Mouse (Mus musculus): ENCODE results near the gene Gpr171.
"Not testable (repeated sequence)": the region's sequence is repeated elsewhere in the genome, so short reads cannot be mapped to it uniquely, and the experiment has no call there.

The Gpr171 gene

DNA sequence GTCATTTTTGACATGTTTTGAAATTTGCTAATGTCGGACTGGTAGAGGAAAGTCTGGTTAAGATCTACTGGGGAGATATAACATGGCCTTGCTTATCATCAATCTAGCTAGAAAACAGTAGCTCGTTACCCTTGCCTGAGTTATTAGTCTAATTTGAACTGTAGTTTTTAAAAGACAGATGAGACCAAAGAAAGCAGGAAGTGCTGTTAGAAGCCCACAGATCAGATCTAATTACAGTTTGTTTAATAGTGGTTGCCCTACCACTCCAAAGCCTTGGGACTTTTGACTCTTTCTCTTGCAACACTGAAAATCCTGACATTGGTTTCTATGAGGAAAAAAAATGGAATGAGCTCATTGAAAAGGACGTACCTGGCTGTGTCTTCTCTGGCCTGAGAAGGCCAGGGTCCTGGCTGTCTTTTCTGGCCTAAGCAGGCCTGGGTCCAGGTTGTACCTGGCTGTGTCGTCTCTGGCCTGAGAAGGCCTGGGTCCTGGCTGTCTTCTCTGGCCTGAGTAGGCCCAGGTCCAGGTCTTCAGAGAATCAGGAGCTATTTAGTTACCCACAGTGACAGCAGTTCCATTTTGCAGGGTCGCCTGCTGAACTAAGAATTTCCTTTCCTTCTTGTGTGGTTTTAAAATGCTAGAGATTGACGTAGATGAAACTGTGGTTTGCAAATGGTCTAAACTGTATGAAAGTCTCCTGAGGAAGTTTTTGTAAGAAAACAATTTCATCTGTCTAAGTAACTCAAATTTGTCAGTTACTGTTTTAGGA, at the start of gene Gpr171:
Gene Gpr171, minus strand, starts transcription at position 604 of the 769 bp plus-strand sequence.
- DNase-seq (ENCODE audit: low spot score in 2 of 2) = no peak

DNA sequence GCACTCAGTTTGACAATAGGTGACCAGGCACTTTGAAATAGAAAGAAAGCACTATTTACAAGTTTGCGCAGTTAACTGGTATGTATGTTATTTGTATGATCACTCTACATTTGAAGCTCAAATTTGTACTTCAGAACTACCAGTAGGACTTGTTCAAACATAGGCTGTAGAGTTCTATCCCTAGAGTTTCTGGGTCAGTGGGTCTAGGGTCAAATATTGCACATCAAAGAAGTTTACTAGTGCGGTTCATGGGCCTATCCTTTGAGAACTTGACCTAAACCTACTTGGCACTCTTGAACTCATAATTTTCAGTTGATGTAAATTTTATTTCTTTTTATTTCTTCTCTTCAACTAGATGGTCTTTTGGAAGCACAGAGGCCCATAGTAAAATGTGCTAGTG, 49.0 kb upstream of the Gpr171 start:
- DNase-seq (ENCODE audit: low spot score in 2 of 2) = no peak

DNA sequence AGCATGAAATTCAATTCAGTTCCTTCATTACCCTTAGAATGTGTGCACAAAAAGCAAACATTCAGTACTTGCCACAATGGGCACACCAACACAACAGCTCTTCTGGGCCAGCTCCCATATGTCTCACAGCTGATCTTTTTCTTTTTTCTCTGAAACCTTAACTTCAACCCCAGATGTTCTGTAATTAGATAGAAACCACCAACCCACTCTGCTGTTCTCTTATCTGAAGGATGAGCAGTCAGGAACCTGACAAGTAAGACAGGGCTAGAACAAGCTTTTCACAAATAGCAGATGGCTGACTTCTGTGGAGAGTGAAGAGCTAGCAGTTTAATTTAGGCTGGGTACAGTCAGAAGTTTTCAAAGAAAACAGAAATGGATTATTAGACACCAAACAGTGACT, 48.0 kb upstream of the Gpr171 start:
- DNase-seq (ENCODE audit: low spot score in 2 of 2) = no peak

DNA sequence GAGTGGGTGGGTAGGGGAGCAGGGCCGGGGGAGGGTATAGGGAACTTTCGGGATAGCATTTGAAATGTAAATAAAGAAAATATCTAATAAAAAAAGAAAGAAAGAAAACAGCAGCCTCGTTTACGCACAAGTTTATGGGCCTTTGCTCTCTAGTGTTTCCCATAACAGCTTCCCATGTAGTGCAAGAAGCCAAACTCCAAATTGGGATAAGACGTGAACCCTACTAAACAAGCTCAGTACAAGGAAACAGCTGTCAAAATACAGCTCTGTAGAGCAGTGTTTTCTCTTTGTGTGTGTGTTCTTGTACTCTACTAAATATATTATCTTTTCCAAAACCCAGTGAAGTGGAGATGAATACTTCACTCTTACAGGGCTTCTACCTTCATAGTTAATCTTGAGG, 43.6 kb upstream of the Gpr171 start:
- DNase-seq (ENCODE audit: low spot score in 2 of 2) = no peak

DNA sequence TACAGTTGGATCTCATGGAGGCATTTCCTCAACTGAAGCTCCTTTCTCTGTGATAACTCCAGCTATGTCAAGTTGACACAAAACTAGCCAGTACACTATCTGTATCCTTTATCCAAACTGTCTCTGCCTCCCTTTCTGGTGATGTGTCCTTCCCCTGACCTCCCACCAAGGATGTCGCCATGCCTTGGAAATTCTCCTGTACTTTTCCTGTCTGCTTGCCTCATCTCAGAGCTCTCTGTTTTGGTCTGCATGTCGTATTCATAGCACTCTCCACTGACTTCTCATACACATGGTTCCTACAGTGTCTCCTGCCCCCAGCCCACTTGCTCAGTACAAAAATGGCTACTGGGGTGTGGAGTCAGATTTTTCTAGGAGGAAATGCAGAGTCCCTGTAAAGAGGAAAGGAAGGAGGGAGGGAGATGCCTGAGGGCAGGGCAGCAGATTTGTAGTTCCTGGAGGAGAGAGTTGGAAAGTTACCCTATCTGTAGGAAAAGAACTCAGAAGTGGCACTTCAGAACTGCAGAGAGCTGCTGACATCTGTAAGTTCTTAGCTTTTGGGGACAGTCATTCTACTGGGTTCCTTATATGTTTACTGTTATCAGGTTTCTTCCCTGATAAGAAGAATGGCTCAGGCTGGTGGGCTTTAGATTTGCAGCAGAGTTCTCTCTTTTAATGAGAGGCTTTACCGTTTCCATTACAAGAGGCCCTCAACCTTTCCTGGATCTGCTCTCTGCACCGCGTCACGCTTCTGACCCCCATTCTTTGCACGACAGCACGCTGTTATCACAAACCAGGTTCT, 40.1 kb upstream of the Gpr171 start:
- DNase-seq (ENCODE audit: low spot score in 2 of 2) = no peak

DNA sequence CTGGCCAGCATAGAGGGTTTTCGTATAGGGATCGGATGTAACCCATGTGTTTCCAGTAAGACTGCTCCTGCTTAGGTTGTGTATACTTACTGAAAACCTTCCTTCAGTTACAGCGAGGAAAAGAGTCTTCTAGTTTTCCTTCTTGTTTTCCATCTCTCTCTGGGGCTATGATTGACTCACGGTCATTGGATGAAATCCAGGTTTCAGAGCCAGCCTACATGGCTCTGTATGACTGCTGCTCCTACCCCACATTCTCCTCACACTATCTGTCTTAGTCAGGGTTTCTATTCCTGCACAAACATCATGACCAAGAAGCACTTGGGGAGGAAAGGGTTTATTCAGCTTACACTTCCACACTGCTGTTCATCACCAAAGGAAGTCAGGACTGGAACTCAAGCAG, 39.3 kb upstream of the Gpr171 start:
- DNase-seq (ENCODE audit: low spot score in 2 of 2) = not testable (repeated sequence)

DNA sequence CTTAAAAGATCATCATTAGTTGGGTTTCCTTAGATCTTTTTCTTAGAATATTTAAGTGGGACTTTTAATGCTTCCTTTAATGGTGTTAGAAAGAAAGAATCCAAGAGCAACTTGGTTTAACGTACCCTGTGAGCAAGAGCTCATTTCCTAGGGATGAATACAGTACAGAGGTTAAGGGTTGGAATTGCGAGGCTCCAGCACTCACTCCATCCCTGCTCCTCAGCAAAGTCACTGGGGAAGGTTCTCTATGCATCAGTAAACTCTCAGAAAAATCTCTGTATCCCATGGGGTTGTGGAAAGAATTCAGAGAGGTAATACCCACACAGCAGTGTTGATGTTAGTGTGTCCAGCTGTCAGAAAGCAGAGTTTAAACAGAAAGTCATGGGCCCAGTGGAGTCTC, 38.5 kb upstream of the Gpr171 start:
- no peak for DNase-seq (ENCODE audit: low spot score in 2 of 2)

DNA sequence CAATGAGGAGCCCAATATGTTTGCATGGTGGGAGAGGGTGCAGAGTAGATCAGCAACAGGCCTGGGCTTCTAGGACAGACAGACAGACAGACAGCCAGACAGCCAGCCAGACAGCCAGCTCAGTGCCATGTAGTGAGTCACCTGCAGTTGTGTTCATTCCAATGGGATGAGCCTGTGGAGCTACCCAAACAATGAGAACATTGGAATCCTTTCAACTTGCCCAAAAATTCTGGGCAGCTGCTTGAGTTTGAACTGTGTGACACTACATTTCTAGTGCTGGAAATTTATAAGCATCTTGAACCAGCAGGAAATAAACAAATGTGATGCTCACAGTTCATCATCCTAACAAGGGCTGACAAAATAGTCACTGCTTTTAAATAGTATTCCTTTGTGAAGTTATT, 38.0 kb upstream of the Gpr171 start:
- DNase-seq (ENCODE audit: low spot score in 2 of 2) = no peak

DNA sequence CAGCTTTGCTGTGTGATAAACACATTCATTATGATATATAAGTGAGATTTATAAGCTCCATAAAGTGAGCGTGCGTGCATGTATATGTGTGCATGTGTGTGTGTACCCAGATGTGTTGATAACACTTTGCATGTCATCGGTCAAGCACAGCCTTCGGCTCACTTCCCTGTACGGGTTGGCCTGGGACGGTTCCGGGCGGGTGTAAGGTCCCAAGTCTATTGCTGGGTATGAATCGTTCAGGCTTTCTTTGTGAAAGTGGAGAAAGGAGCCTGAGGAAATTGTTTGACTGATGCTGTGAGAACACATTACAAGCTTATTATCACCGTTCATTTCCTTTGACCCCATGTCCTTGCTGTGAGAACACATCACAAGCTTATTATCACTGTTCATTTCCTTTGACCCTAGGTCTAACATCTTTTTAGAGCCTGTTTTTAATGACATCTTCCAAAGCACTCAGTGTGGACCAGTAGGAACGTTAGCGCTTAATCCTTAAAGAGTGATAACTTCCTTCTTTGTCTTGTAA, 37.4 kb upstream of the Gpr171 start:
- DNase-seq (ENCODE audit: low spot score in 2 of 2) = no peak

DNA sequence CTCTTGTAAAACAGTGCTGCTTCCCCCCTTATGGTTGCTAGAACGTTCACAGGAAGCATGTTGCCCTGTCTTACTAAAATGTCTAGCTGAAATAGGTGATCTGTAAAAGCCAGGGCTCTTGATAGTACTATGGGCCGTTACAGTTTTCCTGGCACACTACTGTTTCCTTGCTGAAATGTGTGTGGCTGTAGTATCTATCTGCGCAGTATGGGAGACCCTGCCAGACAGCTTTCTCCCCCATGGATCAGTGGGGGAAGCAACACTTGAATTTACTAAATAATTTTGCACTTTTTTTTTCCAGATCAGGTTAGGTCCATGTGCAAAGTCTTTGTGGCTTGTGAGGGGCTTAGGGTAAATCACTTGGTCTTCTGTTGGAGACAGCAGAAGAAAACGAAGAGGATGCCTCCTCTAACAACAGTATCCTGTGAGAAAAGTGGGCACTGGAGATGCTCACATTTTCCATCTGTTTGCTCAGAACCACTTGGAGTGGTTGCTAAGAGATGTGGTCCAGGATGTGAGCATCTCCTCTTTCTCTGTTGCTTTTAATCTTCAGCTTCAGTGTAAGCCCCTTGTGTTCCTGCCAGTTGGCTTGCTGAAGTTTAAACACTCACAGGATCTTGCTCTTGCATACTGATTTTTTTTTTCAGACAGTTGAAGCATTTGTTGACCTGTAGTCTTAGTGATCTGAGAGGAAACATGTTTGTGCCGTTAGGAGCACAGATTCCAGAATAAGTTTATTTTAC, 34.5 kb upstream of the Gpr171 start:
- no peak for DNase-seq (ENCODE audit: low spot score in 2 of 2)

DNA sequence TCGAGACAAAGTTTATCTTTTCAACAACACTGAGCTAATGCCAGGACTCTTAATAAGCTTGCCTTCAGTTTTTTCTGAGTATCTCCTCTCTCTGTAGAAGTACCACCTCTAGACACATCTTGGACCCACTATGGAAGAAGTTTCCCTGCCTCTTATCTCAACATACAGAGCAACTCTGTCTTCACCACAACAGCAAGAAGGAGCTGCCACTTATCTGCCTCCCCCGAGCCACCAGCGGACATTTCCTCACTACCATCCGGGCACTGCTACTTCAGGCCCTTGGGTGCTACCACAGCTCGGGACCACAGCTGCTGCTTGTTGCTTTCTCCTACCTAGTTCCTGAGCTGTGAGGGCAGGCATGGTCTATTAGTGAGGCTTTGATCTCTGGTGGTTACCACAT, 31.6 kb upstream of the Gpr171 start:
- no peak for DNase-seq (ENCODE audit: low spot score in 2 of 2)

DNA sequence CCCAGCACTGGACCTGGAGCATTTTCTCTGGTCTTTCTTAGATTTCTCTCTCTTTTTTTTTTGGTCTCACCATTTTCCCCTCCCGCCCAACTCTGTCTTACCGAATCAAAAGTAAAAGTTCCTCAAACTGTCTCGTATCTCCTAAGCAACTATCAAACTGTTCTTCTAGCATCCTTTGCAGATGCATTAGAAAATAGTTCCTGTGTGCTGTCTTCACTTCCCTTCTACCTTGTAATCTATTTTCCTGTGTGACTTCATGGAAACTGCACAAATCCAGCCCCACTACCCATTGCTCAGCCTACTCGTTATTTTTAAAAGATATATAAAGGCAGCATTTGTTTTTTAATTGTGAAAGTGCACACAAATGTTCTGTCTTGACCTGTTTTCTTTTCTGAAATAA, 30.3 kb upstream of the Gpr171 start:
- DNase-seq (ENCODE audit: low spot score in 2 of 2) = no peak

DNA sequence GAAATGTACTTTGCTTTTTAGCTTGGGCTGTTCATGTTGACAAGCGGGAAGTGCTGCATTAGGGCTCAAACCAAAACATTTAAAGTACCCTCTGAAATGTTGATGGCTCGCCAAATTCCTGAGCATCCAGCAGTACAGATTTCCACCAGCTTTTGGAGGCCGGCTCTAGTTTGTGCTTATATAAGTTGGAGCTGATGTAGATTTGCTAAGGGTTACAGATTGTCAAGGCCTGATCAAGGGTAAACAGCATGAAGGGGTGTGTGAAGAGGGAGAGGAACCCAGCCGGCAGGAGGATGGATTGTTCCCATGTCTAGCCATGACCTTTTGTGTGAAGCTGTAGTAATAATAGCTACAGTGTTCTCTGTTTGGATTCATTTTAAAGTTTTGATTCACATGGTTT, 29.5 kb upstream of the Gpr171 start:
- DNase-seq (ENCODE audit: low spot score in 2 of 2) = no peak

DNA sequence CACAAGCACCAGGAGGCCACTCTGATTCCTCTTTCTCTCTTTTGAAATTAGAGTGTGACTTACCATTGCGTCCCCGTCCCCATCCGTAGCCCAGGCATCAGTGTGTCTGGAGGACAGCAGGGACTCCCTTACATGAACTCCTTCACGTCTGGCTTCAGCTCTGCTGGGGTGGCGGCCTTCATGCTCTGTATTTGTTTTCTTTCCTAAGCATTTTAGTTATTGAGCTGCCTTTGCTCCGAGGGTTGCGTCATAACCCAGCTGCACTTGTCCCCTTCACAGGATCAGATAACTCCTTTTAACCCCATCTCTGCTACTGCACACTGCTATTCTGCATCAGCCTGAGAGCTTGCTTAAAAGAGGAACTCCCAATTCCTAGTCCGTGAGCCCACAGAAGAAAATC, 28.8 kb upstream of the Gpr171 start:
- no peak for DNase-seq (ENCODE audit: low spot score in 2 of 2)

DNA sequence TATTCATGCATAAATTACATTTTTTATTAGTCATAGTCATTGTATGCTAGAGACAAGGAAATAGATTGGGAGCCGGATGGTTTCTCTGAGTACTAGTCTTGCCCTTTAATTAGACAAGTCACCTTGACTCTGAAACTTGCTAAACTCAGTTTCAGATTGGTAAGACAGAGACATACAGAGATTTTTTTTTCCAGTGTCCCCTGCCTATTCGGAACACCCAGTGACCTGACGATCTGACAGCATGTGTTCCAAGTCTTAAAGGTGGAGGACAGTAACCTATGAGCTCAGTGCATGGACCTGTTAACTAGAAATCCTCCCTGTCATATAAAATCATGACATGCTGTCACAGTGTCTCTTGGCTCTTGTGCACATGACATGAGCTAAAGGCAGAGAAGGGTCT, 27.9 kb upstream of the Gpr171 start:
- DNase-seq (ENCODE audit: low spot score in 2 of 2) = no peak

DNA sequence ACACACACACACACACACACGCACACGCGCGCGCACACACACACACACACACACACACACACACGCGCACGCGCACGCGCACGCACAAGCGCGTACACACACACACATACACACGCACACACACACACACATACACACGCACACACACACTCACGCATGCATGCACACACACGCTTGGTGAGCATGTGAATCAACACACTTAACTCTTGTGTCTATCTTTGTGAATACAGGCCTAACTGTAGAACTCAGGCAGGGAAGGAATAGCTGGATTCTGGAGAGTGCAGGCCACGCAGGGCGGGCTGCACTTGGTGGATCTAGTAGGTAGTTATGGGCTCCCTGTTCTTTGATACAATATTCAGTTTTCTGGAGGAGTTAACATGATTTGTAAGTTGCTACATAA, 27.1 kb upstream of the Gpr171 start:
- no peak for DNase-seq (ENCODE audit: low spot score in 2 of 2)

DNA sequence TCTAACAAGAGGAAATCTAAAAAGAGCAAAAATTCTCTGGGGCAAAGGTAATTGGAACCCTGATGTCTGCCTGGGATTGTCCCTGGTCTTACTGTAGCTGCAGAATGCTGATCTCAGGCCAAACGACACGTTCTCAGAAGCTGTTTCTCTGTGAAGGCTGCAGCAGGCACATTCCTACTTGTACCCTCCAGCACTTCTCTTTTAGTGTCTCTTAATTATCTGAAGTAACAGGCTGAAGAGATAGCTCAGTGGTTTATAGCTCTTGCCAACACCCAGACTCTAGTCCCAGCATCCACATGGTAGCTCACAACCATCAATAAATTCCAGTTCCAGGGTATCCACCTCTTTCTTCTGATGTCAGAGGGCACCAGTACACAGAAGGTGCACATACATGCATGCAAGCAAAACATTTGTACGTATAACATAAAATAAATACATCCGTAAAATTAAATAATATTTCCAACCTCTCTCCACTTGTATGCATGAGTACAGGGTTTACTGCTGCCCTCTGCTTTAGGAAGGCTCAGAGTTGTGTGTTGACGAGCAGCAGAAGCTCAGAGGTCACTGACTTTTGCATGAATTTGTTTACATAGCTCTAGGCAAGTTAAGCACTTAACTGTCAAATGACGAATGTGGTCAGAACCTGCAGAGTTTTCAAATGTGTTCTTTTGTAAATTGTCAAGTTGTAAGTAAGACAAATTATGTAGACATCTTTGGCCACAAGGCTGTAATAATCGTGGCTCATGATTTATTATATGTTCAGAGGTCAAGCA, 24.3 kb upstream of the Gpr171 start:
- DNase-seq (ENCODE audit: low spot score in 2 of 2) = no peak

DNA sequence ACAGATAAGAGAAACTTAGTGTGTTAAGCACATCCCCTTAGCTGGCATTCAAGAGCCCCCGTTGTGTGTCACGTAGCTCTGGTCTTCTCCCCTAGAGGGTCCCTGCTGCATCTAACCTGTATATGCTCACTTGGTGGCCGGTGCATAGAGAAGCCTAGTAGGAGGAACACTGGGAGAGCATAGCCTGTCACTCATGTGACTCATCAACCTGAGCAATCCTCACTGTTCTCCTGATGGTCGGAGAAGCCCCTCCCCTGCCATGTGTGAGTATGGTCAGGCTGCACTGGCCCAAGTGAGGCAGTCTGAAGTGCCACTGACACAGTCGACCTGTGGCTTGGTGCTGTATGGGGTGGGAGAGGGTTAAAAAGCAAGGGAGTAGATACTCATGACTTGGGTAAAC, 23.4 kb upstream of the Gpr171 start:
- no peak for DNase-seq (ENCODE audit: low spot score in 2 of 2)

DNA sequence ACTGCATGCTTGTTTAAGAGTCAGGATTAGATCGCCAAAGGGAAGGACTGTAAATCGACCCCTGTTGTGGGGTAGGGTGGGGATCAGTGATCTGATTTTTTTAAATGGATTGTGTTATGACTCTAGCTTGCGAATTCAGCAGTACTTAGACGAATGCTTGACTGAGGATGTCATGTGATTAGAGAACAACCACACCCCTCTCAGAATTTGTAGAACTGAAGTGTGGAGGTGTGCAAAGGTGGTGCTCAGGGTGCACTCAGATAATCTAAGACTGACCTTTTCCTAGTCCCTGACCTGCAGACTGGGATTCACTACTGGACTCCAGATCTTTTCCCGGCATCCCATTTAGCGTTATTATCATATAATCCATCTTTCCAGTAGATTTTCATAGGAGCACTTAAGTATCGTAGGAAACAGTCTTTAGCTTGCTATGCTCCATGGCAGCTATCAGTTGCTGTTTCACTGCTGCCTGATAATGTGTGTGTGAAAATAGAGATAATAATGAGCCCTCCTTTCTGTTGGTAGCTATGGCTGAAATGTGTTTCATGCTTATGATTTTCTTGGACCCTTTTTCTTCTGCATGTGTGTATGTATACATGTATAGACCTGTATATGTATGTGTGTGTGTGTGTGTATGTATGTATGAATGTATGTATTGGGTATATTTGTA, 20.3 kb upstream of the Gpr171 start:
- DNase-seq (ENCODE audit: low spot score in 2 of 2) = no peak

DNA sequence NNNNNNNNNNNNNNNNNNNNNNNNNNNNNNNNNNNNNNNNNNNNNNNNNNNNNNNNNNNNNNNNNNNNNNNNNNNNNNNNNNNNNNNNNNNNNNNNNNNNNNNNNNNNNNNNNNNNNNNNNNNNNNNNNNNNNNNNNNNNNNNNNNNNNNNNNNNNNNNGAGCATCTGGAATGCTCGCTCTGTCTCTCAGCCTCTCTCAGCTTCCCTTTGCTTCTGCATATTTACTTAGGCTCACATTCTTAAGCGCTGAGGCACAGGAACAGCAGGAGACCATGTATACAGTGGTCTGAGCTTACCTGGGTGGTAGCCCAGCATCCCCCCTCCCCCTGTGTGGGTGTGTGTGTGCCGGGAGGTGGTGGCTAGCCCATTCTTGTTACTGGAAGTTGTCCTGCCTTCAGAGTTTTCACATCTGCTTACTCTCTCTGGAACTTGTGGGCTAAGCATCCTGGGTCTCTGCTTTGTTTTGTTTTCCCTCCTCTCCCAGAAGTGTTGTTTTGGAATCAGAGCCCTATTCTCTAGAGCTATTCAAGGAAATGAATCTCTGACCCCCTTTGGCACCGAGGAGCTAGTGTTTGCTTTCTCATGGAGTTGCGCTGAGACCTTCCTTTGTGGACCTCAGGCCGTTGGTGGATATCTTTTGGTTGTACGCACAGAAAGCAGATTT, 19.6 kb upstream of the Gpr171 start:
- no peak for DNase-seq (ENCODE audit: low spot score in 2 of 2)
